Mouse (Mus musculus) 3T3-L1 (cell line): Measurements from ENCODE around the gene Gjb5.

Experiments used
- DNase-seq: peaks from one replicate; pipeline ENCODE4 v3.0.0-alpha.2; 2015; ENCODE audit warnings: low read depth, low spot score

The Gjb5 gene

DNA sequence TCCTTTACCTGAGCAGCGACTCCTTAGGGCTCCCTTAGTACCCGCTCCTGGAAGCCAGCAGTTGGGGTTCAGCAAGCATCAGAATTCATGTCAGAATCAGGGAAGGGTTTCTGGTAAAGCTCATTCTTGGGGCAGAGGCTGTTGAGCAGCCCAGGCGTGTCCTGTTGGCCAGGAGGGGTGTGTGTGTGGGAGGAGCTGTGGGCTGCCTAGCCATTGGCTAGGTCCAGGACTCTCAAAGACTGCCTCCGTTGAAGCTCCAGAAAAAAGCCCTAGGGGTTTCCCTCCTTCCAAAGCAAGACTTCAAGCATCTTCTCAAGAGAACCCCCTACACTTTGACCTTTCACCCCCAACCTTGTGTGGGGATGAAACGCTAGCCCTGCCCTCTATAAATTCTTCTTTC lies at the start of gene Gjb5:
TSS of gene Gjb5 (minus strand) at position 164 of the 400 bp plus-strand sequence.
- DNase-seq = no peak

DNA sequence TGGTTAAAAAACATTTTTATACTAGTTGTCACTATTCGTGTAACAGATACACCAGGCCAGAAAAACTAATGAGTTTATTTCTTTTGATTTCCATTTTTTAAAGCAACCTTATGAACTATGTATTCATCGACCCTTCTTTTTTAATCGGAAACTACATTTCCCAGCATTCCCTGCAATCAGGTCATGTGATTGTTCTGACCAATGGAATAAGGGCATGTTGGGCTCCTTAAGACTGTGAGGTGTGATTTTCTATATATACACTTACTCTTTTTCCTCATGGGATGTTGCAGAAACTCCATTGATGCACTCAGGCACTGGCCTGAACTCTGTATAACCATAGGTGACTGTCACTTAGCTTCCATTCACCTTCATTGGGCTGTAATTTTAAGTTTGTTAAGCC lies 44.6 kb upstream of the Gjb5 start:
- DNase-seq = peak; percentile 8

DNA sequence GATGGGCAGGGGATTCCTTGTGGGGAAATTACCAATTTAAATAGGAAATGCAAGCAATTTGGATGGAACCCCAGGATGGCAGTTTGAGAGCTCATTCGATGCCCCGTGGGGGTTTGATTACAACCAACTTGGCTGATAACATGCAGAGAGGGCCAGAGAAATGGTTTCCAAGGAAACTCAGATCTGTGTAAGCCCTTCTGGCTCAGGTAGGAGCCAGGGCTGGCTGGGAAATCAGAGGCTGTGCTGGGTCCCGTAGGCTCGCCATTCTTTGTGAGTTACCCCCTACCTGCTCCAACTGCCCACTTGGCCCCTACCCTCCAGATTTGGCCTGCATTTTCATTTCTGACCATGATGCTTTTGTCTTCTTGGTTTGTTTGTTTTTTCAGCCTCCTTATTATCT lies 44.2 kb upstream of the Gjb5 start:
- no peak for DNase-seq

DNA sequence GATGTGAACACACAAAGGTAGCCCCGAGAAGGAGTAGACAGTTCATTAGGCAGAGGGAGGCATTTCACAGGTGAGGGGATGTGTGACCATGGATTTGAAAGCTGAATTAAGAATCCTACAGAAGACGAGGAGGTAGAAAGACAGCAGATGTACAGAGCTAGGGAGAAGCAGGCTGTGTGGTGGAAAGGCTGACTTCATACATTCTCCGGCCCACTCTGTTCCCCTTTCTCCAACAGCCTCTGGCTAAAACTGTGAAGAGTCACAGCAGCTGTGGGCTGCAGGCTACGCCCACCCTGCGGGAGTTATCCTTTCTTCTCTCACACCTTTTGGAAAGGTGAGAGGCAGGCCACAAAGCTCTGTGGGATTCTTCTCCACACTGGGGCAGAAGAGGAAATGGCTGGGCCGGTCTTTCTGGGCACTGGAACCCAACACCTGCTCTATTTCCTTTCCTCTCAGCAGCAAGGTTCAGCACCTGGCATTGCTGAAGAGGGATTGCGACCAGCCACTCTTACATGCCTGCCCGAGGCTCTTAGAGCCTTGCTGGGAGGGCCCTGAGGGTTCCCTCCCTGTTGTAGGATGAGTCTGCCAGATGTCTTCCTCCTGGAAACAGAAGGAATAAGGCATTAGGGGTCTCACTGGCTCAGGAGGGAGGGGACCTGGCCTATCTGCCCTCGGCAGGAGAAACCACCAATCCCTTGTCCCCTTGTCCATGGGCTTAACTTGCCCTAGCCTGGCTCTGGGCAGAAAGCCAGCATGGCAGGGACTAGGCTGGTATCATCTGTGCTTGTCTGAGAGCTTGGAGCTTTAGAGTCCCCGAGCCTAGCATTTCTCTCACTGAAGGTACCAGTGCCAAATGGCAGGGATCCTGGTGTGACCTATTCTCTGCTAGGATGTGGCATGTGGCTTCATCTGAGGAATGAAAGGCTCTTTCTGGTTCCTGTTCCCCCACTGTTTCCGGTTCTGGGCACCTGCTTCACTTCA lies 42.5 kb upstream of the Gjb5 start:
- DNase-seq = no peak

DNA sequence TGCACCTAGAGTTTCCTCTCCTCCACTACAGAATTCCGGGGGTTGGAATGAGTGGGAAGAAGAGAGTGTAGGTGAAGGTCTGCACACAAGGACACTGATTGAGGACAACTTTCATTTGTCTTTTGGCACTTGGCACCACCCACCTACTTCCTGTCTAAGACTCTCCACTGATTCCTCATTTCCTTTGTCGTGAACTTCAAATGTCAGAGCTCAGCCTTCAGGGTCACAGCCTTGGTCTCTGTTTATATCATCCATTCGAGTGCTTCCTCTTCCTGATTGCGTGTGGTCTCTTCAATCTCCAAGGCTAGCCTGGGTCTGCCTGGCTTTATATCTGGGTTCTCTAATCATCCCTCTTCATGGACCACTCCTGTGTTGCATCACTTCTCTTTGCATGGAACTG lies 37.6 kb upstream of the Gjb5 start:
- DNase-seq = no peak

DNA sequence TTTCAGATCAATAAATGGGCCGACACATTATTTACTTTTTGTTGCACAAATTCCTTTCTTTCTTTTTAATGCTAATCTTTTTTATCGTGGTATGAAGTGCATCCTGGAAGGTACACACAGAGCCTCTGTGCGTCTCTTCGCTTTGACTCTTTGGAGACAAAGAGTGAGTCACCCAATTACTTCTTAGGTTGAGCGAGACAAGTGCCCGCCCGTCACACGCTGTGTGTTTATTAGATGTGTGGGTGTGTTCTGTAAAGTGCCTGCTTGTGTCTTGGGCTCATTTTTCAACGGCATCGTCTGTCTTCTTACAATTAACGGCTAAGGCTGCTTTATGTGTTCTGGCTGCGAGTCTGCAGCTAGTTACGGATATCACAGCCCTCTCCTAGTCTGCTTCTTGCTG lies 31.7 kb upstream of the Gjb5 start:
- no peak for DNase-seq

DNA sequence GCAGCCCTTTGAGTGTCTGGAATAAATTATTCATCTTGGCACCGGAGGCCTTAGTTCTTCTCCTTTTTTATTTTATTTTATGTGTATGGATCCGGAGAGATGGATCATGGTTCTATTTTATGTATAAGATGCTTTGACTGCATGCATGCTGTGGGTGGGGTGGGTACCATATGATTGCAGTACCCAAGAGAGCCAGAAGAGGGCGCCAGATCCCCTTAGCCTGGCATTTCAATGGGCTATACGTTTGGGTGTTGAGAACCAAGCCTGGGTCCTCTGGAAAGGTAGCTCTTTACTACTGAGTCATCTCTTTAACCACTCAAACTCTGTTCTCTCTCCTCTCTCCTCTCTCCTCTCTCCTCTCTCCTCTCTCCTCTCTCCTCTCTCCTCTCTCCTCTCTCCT lies 19.4 kb upstream of the Gjb5 start:
- peak; percentile 28 for DNase-seq

DNA sequence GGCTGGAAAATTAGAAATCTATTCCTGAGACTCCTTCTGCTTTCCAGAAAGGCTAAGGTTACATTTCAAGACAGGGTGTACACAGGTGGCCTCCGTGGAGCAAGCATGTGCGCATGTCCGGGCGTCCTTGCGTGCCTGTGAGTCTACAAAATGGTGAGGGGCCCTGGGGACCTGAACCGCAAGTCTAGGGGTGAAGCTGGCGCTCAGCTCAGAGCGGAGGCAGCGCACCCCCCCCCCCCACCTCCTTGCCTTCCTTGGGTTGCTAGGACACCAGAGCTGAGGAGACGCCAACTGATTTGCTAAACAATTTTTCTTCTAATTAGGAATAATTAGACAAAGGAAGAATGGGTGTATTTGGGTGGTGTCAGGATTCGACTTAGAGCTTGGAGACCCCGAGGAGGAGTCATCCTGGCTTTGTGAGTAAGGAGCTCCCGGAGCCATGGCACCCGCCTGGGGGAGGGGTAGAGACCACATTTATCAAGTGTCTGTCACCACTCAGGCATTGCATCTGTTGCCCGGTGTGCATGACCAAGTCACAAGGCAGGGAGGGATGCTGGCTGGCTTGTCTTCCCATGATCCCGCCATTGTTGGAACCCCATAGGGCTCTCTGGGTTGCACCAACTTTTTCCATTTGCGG lies 17.7 kb upstream of the Gjb5 start:
- no peak for DNase-seq

DNA sequence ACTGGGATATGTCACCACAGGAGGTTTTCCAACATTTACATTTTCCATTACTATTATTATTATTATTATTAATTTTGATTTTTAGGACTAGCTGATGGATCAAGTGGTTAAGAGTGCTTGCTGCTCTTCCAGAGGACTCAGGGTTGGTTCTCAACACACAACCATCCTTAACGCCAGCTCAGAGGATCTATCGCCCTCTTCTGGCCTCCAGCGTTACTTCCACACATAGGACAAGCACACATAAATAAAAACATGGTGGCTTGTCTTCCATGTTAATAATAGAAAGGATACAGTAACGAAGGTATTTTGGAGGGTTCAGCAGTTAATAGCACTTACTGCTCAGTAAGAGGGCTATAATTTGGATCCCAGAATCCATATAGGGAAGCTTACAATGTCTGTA lies 16.7 kb upstream of the Gjb5 start:
- no peak for DNase-seq

DNA sequence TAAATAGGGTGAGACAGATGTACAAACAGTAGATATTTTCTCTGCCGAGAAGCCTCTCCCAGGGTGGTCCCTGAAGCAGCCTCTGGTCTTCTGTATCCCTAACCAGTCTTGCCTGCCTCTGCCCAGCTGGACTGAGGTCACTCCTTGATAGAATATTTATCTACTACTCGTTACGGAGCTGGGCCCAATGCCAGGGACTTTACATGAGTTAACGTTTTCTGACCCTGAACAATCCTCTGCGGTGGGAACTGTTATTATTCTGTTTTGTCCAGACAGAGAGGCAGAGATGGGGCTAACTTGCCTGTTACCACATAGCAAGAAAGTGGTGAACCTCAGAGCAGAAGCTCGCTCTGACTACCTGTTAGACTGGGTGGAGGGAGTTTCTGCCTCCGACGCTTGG lies 15.5 kb upstream of the Gjb5 start:
- no peak for DNase-seq

DNA sequence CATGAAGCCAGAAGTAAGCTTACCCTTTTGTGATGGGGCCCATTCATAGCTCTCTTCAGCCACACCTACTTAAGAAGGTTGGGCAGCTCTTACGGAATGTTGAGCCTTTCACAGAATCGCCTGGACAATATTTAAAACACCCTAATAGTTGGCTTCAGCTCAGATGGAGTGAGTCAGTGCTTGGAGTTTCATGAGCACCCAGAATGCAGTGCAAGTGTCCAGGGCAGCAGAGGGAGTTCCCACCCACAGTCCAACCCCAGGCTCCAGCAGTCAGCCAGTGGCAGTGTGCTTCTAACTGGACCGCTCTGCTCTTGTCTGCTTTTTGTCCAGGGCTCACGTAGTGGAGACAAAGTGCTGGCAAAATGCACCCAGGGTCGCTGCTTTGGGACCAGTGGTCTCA lies 13.6 kb upstream of the Gjb5 start:
- DNase-seq = peak; percentile 87

DNA sequence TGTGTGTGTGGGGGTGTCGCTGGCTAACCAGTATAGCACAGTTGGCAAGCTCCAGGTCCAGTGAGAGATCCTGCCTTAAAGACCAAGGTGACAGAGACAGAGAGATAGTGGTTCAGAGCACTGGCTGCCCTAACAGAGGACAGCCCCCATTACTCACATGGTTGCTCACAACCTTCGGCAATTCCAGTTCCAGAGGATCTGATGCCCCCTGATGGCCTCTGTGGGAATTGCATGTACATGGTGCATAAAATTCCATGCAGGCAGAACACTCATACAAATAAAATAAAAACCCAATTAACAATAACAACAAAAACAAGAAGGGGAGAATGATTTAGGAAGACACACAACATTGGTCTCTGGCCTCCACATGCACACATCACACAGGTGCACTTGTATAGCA lies 12.5 kb upstream of the Gjb5 start:
- DNase-seq = peak; percentile 67

DNA sequence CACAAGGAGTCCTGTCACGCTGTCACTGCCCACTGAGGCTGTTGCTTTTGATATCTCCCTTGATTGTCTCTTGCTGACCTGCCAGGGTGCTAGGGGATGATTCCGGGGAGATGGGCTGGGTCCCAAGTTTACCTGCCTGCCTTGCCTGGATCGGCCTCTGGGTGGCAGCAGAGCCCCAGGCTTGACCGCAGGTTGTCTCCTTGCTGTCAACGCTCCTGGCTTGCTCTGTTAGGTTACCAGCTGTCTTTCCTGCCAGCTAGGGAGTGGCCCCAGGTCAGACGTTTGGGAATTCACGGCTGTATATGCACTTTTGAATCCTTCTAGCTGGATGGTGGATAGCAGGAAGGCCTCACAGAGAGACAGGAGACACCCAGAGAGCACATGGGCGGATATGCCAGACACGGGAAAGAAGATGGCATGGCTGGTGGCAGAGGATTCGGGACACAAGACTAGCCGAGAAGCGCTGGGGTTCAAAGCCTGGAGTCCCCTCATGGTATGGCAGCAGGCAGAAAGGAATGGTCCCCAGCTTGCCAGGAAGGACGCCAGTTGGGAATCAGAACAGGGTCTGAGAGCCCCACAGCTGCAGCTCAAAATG lies 10.5 kb upstream of the Gjb5 start:
- DNase-seq = peak; percentile 67

DNA sequence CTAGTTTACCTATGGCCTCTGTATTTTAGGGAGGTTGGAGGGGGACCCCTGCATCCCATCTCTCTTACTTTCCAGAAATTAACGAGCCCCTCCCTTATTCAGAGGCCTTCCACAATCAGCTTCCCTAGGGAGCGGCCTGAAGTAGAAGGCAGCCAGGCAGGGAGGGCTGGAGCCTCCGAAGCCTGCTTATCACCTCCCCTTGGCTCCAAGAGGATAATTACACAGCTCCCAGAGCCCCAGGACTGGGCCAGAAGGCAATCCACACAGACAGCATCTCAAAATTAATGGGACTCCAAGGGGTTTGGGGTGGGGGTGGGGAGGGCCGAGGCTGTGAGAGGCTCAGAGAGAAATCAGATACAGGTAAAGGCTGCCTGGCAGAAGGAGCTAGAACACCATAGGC lies 7.9 kb upstream of the Gjb5 start:
- DNase-seq = no peak

DNA sequence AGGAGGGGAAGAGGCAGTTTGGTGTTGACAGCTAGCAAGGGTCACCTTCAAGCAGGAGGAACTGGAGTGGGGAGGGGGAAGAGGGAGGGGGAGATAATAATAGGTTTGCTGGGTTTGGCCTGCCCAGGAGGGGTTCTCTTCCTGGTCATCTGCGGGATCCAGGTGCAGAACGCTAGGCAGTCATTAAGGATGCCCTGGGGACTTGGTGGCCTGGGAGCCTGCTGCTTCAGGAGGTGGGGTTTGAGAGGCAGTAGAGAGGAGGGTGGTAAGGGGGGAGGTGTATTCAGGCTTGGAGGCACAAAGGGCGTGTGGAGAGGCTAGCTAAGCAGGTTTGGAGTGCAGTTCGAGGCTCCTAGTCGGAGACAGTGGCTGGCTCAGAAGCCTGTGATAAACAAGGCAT lies 7.5 kb upstream of the Gjb5 start:
- no peak for DNase-seq

DNA sequence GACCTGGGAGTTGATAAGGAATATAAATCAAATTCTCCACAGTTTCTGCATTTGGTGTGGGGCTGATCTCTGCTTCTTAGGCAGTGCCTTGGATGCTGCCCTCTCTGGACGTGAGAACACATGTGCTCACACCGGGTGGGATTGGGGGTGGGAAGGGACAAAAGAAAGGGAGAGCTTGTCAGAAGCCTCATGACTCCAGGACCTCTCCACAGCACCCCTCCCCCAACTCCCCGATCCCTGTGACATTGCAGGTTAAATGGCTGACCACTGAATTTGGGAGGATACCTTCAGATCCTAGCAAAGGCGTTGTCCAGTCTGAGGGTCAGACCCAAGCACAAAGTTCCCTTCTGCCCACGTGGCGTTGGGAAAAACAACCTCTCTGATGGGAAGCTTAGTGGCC lies 6.5 kb upstream of the Gjb5 start:
- no peak for DNase-seq

DNA sequence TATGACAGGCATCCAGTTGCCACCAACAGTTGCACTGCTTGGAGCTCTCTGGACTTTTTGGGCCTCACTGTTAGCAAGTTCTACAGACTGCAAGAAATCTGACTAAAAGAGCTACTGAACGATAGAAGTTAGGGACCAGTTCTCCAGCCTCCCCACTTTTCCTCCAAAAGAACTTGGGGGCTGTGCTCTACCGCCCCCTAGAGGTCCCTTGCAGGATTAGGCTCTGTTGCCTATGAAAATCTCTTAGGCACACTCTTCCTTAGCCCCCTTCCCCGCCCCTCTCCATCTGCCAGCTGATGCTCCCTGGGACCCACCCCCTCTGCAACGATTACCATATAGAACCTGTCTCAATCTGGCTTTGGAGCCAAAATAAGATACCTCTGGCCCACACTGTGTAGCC lies 5.3 kb upstream of the Gjb5 start:
- peak; percentile 43 for DNase-seq

DNA sequence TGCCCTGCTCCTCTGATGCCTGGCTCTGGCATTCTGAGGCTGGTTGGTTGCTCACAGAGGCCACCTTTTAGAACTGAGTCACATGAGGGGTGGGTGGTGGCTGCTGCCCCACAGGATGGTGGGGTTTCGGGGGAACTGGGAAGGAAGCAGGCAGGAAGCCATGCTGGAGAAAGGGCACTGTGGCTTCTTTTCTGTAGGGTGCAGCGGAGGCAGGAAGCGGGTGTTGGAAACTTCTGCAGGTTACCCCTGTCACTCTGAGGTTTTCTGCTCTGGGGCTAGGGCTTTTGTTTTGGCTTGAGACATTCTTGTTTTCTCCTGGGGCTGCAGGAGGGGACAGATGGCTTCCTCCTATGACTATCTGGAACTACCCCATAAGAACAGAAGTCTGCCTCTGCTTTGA lies 4.5 kb upstream of the Gjb5 start:
- DNase-seq = no peak

DNA sequence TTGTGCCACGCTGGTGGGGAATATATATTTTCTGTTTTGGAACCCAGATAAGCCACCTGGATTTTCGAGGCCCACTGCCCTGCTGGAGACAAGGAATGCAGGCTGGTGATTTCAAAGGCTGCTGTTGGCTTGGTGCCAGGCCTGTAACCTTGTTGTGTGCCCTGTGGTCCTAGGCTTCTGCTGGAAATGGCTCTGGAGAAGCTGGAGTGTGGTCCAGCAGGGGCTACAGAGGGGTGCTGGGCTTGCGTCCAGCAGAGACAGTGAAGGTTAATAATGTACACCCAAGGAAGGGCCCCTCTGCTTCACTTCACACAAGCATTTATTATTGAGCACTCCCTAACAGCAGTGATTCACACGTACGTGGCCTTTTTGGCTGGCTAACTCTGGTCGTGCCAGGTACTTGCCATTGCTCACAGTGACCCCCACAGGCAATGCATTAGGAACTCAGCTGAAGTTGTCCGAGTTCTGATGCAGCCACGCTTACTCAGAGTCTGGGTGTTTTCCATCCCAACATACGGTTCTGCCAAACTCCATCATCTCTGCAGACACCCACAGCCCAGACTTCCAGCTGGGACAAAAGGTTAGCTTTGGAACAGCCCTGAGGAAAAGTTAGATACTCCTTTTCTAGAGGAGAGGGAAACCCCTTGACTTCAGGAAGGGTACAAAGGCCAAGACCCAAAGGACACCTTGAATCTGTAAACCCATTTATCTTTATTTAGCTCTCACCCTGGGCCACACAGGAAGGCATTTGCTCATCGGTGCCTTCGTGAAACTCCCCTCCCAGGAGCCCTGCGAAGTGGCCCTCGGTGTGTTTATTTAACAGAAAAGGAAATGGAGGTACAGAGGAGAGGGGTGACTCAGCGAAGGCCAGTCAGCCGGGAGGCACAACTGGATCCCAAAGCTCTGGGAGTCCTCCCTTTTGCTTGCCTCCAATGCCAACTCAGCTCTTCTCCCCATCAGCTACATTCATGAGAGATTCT lies 3.2 kb downstream of the Gjb5 start:
- peak; percentile 96 for DNase-seq

DNA sequence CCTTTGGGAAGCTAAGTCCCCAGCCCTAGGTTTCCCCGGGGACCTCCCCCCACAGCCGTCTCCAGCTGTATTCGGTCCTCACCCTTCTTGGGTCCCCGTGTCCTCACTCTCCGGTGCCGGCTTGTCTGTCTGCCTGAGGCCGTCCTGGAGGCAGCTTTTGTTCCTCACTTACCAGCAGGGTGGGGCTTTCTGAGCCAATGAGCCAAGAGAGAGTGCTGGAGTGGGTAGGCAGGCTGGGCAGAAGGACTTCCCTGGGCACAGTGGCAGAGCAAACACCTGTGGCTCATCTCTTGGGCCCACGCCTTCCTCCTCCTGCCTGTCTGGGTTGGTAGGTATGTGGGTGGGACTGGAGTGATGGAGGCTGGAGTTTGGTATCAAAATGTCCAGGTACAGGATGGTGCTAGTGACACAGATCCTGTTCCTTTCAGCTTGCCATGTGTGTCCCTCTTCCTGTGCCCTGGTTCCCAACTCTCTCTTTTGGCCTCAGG lies 4.0 kb downstream of the Gjb5 start, which contains the start of gene Gjb4:
TSS of gene Gjb4 (minus strand) at position 131 of the 488 bp plus-strand sequence.
- DNase-seq = peak; percentile 52

DNA sequence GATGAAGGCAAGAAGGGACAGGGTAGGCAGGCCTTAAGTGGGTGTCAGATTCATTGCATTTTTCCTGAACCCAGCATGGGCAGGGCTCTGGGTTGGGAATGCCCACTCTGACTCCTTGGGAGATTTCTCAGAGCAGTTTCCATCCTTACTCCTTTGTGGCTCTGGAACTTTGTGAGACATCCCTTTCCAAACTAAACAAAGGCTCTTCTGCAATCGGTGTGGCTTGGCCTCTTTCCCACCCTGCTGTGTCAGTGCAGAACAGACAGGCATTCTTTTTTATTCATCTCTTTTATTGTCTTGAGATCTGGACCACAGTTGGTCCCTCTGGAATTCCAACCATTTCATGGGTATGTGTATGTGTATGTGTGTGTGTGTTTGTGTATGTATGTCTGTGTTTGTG lies 5.4 kb downstream of the Gjb5 start:
- peak; percentile 96 for DNase-seq
